Mouse (Mus musculus) B cell, adult 2 months (primary cell): Measurements from ENCODE around the gene Kcnk13.
A peak's percentile ranks its signal among the peaks of the same experiment; 100 is the strongest.

ENCODE experiments used
- DNase-seq, 2 experiments: peaks; one replicate each; pipeline ENCODE4 v3.0.0; 2022

Gene Kcnk13

DNA sequence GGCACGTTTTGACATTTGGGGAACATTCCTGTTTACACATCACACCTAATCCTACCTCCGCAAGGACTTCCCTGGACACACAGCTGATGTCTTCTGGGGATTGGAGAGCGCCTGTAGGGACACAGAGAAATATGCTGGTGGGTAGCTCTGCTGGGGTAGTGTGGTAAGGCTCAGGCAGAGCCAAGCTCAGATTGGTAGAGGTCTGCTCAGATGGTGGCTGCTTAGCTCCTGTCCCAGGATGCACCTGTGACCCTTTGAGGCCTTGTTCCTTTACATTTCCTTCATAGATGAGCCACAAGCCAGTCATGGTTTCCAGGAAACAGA is 136.4 kb downstream of the Kcnk13 start:
- DNase-seq = no peak

DNA sequence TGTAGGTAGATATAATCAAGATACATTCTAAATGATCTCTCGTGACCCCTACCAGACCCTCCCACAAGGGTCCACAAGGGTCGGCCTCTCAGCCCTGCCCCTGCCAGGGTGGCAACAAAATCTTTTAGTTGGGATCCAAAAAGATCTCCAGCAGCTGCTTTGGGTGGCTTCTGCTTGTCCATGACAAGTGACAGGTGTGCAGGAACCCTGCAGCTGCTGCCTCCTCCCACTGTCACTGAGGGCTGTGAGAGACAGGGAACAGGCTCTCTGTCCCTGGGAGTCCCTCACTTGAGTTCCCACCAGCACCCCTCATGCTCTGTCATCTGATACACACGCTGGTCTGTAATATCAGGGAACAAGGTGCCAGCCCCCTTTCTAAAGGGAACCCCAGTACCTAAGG is 137.4 kb downstream of the Kcnk13 start:
- DNase-seq = no peak

DNA sequence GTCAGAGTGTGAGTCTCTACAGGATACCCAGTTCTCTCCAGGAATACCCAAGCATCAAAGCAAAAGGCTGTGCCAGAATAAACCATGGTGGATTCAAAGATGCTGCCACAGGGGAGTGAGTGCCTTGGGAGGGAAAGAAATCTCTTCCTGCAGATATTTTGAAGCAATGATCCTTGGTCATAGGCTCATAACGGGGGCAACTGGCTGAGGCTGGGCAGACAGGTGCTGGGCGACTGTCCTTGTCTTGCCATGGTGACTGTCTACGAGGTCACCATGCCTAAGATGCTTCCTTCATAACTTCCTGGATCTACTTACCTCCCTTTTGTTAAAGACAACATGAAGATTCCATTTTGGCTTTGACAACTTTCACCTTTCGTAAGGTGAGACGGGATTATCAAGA is 140.2 kb downstream of the Kcnk13 start:
- DNase-seq = no peak

DNA sequence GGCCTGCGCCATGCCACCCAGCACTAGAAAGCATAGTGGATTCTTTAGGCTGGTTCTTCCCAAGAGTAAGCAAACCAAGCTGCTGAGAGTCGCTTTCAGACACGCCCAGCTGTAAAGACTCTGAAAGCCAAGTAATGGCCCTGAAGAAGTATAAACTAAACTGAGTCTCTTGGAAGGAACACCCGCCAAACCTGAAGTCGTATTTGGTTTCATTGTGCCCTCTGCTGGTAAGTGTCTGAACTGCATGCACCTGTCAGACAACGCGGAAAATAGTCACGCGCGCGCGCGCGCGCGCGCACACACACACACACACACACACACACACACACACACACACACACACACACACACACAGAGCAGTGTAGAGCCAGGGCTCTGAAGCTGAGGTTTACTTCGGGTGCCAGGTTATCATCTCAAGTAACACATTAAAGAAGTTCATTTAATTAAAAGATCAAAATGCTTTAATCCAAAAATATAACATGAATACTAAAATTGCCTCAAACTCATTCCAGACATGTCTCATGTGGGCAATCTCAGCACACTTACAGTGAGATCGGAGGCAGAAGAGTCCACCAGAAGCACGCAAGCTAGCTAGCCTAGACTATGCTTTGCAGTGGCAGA is 142.1 kb downstream of the Kcnk13 start:
- DNase-seq = peak; percentile 85 to 87

DNA sequence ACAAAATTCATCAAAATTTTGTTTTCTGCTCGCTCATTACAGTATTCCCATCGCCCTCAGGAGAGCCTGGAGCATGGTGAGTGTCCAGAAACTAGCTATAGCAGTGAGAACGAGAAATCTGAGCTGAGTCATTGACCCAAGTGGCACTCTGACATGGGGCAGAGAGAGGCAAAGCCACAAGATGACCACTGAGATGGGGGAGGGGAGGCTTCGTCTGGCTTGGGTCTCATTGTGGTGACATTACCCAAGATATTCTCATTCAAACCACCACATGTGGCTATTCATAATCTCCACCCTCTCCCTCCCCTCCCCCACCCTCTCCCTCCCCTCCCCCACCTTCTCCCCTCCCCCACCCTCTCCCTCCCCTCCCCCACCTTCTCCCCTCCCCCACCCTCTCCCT is 143.1 kb downstream of the Kcnk13 start:
- DNase-seq = no peak

DNA sequence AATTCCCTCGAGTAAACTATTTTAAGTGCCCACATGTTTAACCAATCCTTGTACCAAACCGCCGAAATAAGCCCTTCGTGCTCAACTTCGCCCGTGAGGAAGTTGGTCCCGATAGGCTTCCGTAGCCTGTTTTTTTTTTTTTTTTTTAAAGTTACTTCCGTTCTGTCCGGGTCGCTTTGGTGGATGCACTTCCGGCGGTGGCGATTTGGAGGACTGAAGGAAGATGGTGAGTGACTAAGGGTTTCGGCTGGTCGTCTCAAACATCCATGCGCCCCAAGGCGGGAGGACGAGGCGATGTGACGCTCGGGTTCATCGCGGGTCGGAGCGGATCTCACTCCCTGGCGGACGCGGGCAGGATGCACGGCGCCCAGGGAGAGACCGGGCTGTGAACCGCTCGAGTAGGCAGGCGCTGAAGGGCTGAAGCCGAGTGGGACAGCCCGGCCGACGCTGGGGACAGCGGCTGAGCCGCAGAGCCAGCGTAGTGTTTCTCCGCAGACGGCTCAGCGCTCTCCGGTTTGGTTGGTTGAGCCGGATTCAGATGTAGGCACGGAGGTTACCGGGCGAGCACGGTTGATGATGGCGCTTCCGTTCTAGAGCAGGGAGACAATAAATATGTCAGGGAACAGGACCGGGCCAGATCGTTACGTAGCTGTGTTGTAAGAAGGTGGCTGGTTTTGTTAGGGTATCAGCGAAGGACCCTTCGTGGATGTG is 145.8 kb downstream of the Kcnk13 start, which contains the start of gene Psmc1:
Gene Psmc1 (plus strand): TSS at position 169 of the 711 bp plus-strand sequence.
- peak; percentile 80 to 83 for DNase-seq
